Mouse (Mus musculus): ENCODE measurements around the gene Arhgap27. TPM values are rescaled to one million over a fixed set of nuclear protein-coding genes. Genes with fewer than 3 reads are reported as not detected.
A peak's percentile ranks its signal among the peaks of the same experiment; 100 is the strongest.

Gene Arhgap27
- polyA plus RNA-seq, 1 experiment = not detected

DNA sequence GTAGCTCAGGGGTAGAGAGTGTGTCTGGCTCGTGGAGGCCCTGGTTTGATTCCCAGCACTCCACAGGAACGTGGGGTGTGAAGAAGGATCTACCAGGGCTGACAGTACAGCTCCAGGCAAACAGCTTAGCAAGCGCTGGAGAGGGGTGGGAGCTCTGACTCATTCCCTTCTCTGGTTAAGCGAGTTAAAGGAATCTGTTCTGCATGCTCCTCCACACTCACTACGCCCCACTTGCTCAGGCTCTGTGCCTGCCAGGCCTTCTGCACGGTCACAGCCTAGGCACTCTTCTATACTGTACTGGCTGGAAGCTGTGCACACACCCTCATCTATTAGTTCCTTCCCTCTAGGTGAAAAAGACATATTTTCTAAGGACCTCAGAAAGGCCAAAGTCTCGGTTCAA lies 30.5 kb upstream of the Arhgap27 start:
- WGBS = 52% methylated on average over 7 of the region's 7 CpGs

DNA sequence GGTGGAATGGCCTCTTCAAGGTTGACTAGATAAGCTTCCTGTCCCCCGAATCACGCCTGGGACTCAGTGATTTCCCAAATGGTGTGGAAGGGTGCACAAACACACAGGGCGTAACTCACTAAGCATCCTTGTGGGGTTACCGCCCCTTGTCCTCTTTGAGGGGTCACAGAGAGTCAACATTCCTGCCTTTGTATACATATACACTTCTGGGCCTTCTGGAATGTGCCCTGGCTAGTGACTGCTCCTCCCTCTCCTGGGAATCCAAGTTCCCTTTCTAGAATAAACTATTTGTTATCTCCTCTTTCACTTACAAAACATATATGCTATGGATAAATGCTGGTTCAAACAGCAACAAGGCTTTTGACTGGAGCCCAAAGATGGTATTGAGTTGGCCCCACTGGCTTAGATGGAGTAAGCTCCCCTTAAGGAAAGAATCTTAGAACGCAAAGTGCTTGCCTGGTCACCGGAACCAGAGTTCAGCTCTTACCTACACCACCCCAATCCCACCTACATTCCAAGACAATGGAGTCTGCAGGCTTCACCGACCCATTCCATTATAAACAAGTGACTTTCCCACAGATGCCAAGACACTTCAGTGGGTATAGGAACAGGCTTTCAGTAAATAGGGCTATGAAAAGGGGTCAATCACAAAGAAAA lies 24.5 kb upstream of the Arhgap27 start:
- Histone ChIP-seq H3K4me3 (ENCODE audit: insufficient read depth, low read depth, low read length) (no peak overlapping the region), H3K4me1 (ENCODE audit: control insufficient read depth, insufficient read depth, low read length) (peaks cover 21% of the 10 kb centered on the region), H3K27ac (ENCODE audit: insufficient read depth, low read depth, low read length) (no peak overlapping the region)
- TF ChIP-seq POLR2A (IDR thresholded peaks at IDR 0.05; ENCODE audit: insufficient read depth, low read depth, low read length) = no peak
- no peak for TF ChIP-seq CTCF (IDR thresholded peaks at IDR 0.05; ENCODE audit: insufficient read depth, low read depth, low read length)
- 89% methylated on average over 7 of the region's 7 CpGs for WGBS

More for the DNA sequence above, 30.5 kb upstream of the Arhgap27 start:
- no peak overlapping the region for H3K4me3 ChIP-seq (ENCODE audit: insufficient read depth, low read depth, low read length)
- H3K27ac ChIP-seq (ENCODE audit: insufficient read depth, low read depth, low read length) = peak overlapping the region; percentile 30; the same call in 1 of the 2 replicates
- TF ChIP-seq POLR2A (IDR thresholded peaks at IDR 0.05; ENCODE audit: insufficient read depth, low read depth, low read length) = no peak
- no peak for TF ChIP-seq CTCF (IDR thresholded peaks at IDR 0.05; ENCODE audit: insufficient read depth, low read depth, low read length)
- 0 out of 2 replicates have a peak, but pooled peaks cover 3% of the 10 kb centered on the region for H3K4me1 ChIP-seq (ENCODE audit: control insufficient read depth, insufficient read depth, low read length)

DNA sequence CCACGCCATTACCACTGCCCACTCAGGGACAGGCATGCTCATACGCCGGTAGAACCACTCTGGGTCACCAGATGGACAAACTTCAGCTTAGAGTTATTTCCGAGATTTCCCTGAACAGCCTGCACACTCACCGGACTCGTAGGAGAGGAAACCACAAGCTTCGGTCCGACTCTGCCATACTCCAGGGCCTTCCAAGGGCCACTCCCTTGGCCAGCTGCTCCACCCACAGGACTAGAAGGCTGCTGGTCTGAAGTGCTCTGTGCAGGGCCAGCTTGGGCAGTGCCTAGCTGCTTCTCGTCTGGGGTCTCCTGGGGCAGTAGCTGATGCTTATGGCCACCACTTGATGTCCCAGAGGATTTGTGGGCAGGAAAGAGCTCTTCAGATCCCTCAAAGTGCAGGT lies 23.3 kb upstream of the Arhgap27 start:
- peaks cover 27% of the 10 kb centered on the region for H3K4me1 ChIP-seq (ENCODE audit: control insufficient read depth, insufficient read depth, low read length)
- TF ChIP-seq POLR2A (IDR thresholded peaks at IDR 0.05; ENCODE audit: insufficient read depth, low read depth, low read length) = no peak
- TF ChIP-seq CTCF (IDR thresholded peaks at IDR 0.05; ENCODE audit: insufficient read depth, low read depth, low read length) = no peak
- no peak overlapping the region for H3K27ac ChIP-seq (ENCODE audit: insufficient read depth, low read depth, low read length)
- WGBS = 90% methylated on average over 9 of the region's 9 CpGs
- H3K4me3 ChIP-seq (ENCODE audit: insufficient read depth, low read depth, low read length) = no peak overlapping the region

DNA sequence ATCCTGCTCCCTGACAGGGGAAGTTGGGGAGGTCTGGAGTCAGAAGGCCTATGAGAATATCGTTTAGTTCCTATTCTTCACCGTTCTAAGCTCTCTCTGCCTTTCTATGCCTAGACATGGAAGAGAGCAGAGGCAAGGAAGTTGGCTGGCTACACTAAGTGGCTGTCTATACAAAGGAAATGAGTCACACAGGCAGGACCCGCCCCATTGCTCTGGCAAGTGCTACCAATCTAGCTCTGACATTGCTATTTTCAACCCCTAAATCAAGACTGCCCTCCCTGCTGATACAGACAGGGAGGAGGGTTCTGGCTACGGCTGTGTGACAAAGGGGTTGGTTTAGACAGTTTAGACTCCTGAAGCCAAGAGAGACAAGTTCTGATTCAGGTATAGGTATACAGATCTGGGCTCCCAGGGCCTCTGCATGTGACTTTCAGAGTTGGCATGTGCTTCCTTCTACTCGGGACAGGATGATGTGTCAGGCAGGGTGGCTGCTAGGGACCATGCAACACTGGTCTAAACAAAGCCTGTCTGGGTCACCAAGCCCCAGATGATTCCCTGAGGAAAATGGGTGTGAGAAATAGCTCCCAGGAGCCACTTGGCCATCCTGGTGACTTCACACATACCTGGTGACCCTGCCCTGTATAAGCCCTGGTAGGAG lies 18.6 kb upstream of the Arhgap27 start:
- WGBS = 11% methylated on average over 5 of the region's 5 CpGs
- H3K4me3 ChIP-seq (ENCODE audit: insufficient read depth, low read depth, low read length) = no peak overlapping the region
- no peak for TF ChIP-seq POLR2A (IDR thresholded peaks at IDR 0.05; ENCODE audit: insufficient read depth, low read depth, low read length)
- TF ChIP-seq CTCF (IDR thresholded peaks at IDR 0.05; ENCODE audit: insufficient read depth, low read depth, low read length) = no peak
- peak overlapping the region; percentile 97 for H3K27ac ChIP-seq (ENCODE audit: insufficient read depth, low read depth, low read length)
- peaks cover 45% of the 10 kb centered on the region for H3K4me1 ChIP-seq (ENCODE audit: control insufficient read depth, insufficient read depth, low read length)

DNA sequence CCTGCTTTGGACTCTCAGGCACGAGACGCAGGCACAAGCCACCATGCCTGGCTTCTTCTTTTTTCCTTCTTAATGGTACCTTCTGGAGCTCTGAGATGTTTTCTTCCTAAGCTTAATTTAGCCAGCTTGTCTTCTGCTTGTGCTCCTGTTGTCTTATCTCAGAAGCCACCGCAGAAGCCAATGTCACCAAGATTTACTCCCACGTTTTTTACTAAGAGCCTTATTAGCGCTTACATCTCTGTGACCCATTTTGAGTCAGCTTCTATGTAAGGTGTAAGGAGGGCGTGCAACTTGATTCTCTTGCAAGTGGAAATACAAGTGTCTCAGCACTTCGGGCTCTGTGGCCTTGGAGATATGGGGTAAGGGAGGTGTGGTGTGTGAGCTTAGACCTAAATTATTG lies 18.0 kb upstream of the Arhgap27 start:
- no peak for TF ChIP-seq CTCF (IDR thresholded peaks at IDR 0.05; ENCODE audit: insufficient read depth, low read depth, low read length)
- TF ChIP-seq POLR2A (IDR thresholded peaks at IDR 0.05; ENCODE audit: insufficient read depth, low read depth, low read length) = no peak
- Histone ChIP-seq H3K4me3 (ENCODE audit: insufficient read depth, low read depth, low read length) (no peak overlapping the region), H3K4me1 (ENCODE audit: control insufficient read depth, insufficient read depth, low read length) (peaks cover 44% of the 10 kb centered on the region), H3K27ac (ENCODE audit: insufficient read depth, low read depth, low read length) (peak overlapping the region; percentile 97)
- 28% methylated on average over 7 of the region's 7 CpGs for WGBS

DNA sequence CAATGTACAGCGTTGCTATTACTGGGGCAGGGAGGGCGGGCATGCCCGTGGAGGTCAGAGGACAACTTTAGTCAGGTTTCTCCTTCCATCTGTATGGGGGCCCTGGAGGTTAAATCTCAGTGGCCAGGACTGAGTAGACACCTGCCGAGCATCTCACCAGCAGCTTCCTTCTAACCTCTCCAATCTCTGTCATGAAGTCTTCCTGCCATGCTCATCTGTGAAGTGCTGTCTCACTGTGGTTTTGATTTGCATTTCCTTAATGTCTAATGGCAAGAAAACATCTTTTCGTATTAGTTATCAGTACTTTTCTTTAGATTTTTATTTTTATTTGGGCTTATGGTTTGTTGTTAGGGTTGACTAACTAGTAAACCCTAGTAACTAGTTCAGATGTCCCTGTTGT lies 17.0 kb upstream of the Arhgap27 start:
- TF ChIP-seq CTCF (IDR thresholded peaks at IDR 0.05; ENCODE audit: insufficient read depth, low read depth, low read length) (no peak), POLR2A (IDR thresholded peaks at IDR 0.05; ENCODE audit: insufficient read depth, low read depth, low read length) (no peak)
- Histone ChIP-seq H3K4me3 (ENCODE audit: insufficient read depth, low read depth, low read length) (no peak overlapping the region), H3K27ac (ENCODE audit: insufficient read depth, low read depth, low read length) (peak overlapping the region; percentile 97), H3K4me1 (ENCODE audit: control insufficient read depth, insufficient read depth, low read length) (peaks cover 44% of the 10 kb centered on the region)
- WGBS = 95% methylated on average over 5 of the region's 5 CpGs

DNA sequence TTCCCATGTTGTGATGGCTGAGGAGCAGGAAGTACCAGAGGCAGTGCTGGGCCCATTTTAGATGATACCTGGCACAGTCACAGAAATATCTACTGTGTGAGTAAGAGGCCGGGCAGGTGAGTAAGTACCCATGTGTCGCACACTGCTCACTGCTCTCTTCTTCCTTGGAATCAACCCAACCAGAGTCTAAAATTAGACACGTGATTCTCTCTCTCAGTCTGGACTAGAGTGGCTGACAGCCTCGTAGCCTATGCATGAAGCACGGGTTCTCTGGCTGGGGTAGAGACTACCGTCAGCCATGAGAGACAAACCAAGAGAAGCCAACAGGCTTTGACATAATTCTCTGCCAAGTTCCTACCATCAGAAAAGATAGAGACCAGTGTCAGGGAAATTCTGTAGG lies 14.8 kb upstream of the Arhgap27 start:
- H3K4me3 ChIP-seq (ENCODE audit: insufficient read depth, low read depth, low read length) = no peak overlapping the region
- 65% methylated on average over 6 of the region's 6 CpGs for WGBS
- TF ChIP-seq CTCF (IDR thresholded peaks at IDR 0.05; ENCODE audit: insufficient read depth, low read depth, low read length) (no peak), POLR2A (IDR thresholded peaks at IDR 0.05; ENCODE audit: insufficient read depth, low read depth, low read length) (no peak)
- H3K4me1 ChIP-seq (ENCODE audit: control insufficient read depth, insufficient read depth, low read length) = peaks cover 51% of the 10 kb centered on the region
- H3K27ac ChIP-seq (ENCODE audit: insufficient read depth, low read depth, low read length) = no peak overlapping the region

DNA sequence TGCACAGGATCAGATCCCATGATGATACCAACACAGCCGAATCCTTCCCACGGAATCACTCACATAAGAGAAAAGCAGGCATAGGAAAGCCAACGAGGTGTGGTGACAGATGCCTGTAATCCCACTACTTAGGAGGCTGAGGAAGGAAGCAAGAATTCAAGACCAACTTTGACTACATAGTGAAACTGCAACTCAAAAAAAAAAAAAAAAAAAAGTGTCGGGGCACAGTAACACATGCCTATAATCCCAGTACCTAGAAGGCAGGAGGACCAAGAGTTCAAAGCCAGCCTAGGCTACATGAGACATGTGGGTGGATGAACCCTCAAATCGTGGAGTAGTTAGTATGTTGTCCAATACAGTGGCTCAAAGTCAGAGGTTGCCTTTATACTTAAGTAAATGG lies 12.3 kb upstream of the Arhgap27 start:
- H3K4me3 ChIP-seq (ENCODE audit: insufficient read depth, low read depth, low read length) = no peak overlapping the region
- WGBS = 72% methylated on average over 5 of the region's 5 CpGs
- TF ChIP-seq POLR2A (IDR thresholded peaks at IDR 0.05; ENCODE audit: insufficient read depth, low read depth, low read length) (no peak), CTCF (IDR thresholded peaks at IDR 0.05; ENCODE audit: insufficient read depth, low read depth, low read length) (no peak)
- no peak overlapping the region for H3K27ac ChIP-seq (ENCODE audit: insufficient read depth, low read depth, low read length)
- peaks cover 52% of the 10 kb centered on the region for H3K4me1 ChIP-seq (ENCODE audit: control insufficient read depth, insufficient read depth, low read length)

DNA sequence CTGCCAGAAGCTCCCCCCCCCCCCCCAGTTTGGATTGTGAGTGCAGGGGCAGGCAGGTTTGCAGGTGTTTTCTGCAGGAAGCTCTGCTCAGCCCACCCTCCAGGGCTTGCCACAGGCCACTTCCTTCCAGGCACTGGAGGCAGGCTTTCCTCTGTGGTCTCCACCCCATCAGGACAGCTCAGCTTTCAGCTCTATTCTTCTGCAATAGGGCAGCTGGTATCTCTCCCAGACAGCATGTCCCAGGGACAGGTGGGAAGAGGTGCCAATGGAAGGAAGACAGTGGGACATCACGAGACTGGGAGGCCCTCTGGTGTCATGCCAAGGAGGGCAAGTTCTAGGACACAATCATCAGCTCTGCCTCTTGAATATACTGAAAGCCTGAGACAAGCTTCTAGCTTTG lies 11.8 kb upstream of the Arhgap27 start:
- TF ChIP-seq POLR2A (IDR thresholded peaks at IDR 0.05; ENCODE audit: insufficient read depth, low read depth, low read length) (no peak), CTCF (IDR thresholded peaks at IDR 0.05; ENCODE audit: insufficient read depth, low read depth, low read length) (no peak)
- Histone ChIP-seq H3K4me3 (ENCODE audit: insufficient read depth, low read depth, low read length) (no peak overlapping the region), H3K4me1 (ENCODE audit: control insufficient read depth, insufficient read depth, low read length) (peaks cover 50% of the 10 kb centered on the region), H3K27ac (ENCODE audit: insufficient read depth, low read depth, low read length) (no peak overlapping the region)
- 75% methylated on average over 1 of the region's 1 CpGs for WGBS
